Mouse (Mus musculus) liver, embryonic 14.5 days (tissue): Measurements from ENCODE around the gene Ust. TPM values are rescaled to one million over a fixed set of nuclear protein-coding genes. Genes with fewer than 3 reads are reported as not detected.

Experiments used
- ATAC-seq: fragments of 200-750 bp; cut with Nextera tagmentation; 2 replicates; pipeline ENCODE4 v1.8.0; 2017; ENCODE audit warnings: moderate number of reproducible peaks, mild to moderate bottlenecking, moderate library complexity; ENCODE audit not compliant: insufficient read depth
- DNase-seq, 3 experiments: peaks; one replicate each; pipeline ENCODE4 v3.0.0-alpha.2; 2012 to 2013; ENCODE audit warnings: low read depth in 3 of 3, low spot score in 3 of 3
- H3K27ac ChIP-seq: fragments of 300-500 bp; sonication (generic); 2 replicates; pipeline ENCODE4 v1.5.1; 2014; ENCODE audit warnings: moderate library complexity, mild to moderate bottlenecking, control low read depth, inconsistent platforms
- H3K27me3 ChIP-seq: fragments of 300-500 bp; sonication (generic); 2 replicates; pipeline ENCODE4 v1.6.1; 2014; ENCODE audit warnings: mild to moderate bottlenecking, low read length, moderate library complexity; ENCODE audit not compliant: control insufficient read depth, insufficient read depth
- H3K36me3 ChIP-seq: fragments of 300-500 bp; sonication (generic); replicated peaks from 2 replicates; pipeline ENCODE4 v1.6.1; 2014; ENCODE audit warnings: low read depth; ENCODE audit not compliant: control insufficient read depth, insufficient read depth
- H3K4me1 ChIP-seq, 2 experiments: fragments of 200-500 bp in 1 of 2; fragments of 300-500 bp in 1 of 2; sonication (generic) in 1 of 2; replicated peaks; 2 replicates each; pipeline ENCODE4 v1.6.1; 2012 to 2014; ENCODE audit warnings: antibody characterized with exemption in 1 of 2, inconsistent platforms in 1 of 2, low read length in 1 of 2; ENCODE audit not compliant: control insufficient read depth in 2 of 2, insufficient read depth in 2 of 2
- H3K4me2 ChIP-seq: fragments of 300-500 bp; sonication (generic); 2 replicates; pipeline ENCODE4 v1.6.1; 2014; ENCODE audit warnings: low read depth, mild to moderate bottlenecking, control low read depth, moderate library complexity
- H3K4me3 ChIP-seq, 2 experiments: fragments of 200-500 bp in 1 of 2; fragments of 300-500 bp in 1 of 2; sonication (generic) in 1 of 2; 2 replicates each; pipeline ENCODE4 v1.5.1; 2012 to 2014; ENCODE audit warnings: low read depth in 2 of 2, low read length in 2 of 2, mild to moderate bottlenecking in 2 of 2, control low read depth in 1 of 2, inconsistent platforms in 1 of 2, moderate library complexity in 1 of 2; ENCODE audit not compliant: insufficient read depth in 1 of 2
- H3K9ac ChIP-seq: fragments of 300-500 bp; sonication (generic); replicated peaks from 2 replicates; pipeline ENCODE4 v1.6.1; 2014; ENCODE audit warnings: mild to moderate bottlenecking, control low read depth, moderate library complexity
- H3K9me3 ChIP-seq: fragments of 300-500 bp; sonication (generic); 2 replicates; pipeline ENCODE4 v1.6.1; 2016; ENCODE audit warnings: low read length, mixed read lengths; ENCODE audit not compliant: control insufficient read depth
- CTCF ChIP-seq: IDR thresholded peaks from 2 replicates; pipeline ENCODE4 v1.5.1; 2016; ENCODE audit warnings: antibody characterized with exemption, low read depth, control low read depth
- EP300 ChIP-seq: IDR thresholded peaks from 2 replicates; pipeline ENCODE4 v1.6.1; 2016; ENCODE audit warnings: antibody characterized with exemption, low read depth
- WGBS: fragments of 180-500 bp; shearing (Covaris S2); extraction: QIAGEN DNeasy Blood & Tissue Kit; methylation state at CpG from one replicate; pipeline ENCODE4 v1.1.7; 2014; ENCODE audit not compliant: insufficient replicate concordance; 5-methylcytosine and 5-hydroxymethylcytosine counted together
- polyA plus RNA-seq, 2 experiments: library from polyadenylated mRNA; depleted of rRNA in 1 of 2; stranded (reverse) in 1 of 2; unstranded in 1 of 2; fragments of >200 nt; fragmentation: Nextera tagmentation in 1 of 2; extraction: Ambion mirVana in 1 of 2; gene quantifications; 2 replicates each; pipeline versions ENCODE4 v1.2.1 to v1.2.3; 2012 to 2014

Gene Ust
- polyA plus RNA-seq, 2 experiments = 0.30 to 0.42 TPM

- Histone ChIP-seq H3K27ac (no peak overlapping the region), H3K9me3 (no peaks in the 10 kb centered on the region), H3K4me3 (no peak overlapping the region), H3K9ac (no peak overlapping the region), H3K27me3 (no peaks in the 10 kb centered on the region), H3K36me3 (no peaks in the 10 kb centered on the region), H3K4me1 (no peaks in the 10 kb centered on the region), H3K4me2 (no peak overlapping the region)
- 58% methylated on average over 2 of the region's 2 CpGs for WGBS
- no peak for ATAC-seq
- DNase-seq = no peak
- TF ChIP-seq EP300 (no peak), CTCF (no peak)
Observed at GRCm38 (mm10) chr10:8342556-8342955, 176.1 kb downstream of the Ust start.

DNA sequence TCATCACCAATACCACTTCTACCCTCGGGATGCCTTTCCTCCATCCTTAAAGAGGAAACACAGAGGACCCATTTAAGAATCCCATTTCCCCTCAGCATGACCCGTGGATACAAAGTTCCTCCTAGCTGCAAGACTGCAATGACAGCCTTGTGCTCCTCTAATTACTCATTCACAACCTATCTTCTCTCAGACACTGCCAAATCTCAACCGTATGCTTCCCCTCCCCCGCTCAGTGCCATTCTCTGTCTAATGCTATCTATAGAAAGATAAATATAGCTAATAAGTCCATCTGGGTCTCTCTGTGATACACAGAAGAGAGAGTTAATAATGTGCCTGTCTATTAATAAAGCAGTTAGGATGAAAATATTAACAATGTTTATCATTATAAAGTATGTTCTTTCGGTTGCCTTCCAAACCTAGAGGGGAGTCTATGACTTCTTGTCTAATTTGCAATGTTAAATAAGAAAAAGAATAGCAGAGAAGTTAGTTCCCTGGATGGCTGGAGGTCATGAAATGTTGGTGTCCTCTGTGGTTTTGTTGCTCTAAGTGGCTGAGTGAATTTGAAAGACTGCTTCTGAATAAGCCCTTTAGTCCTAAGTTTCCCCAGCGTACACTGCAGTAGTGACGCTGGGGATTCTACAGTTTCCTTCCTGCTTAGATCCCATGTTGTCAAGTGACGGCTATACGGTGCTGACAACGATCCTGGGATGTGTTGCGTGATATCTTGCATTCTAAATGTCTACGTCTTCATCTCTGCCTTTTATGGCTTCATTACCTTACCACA, 178.8 kb downstream of the Ust start:
- WGBS = 63% methylated on average over 12 of the region's 12 CpGs
- Histone ChIP-seq H3K4me3 (no peak overlapping the region), H3K36me3 (no peaks in the 10 kb centered on the region), H3K9me3 (no peaks in the 10 kb centered on the region), H3K27me3 (no peaks in the 10 kb centered on the region), H3K4me2 (no peak overlapping the region), H3K9ac (no peak overlapping the region), H3K27ac (no peak overlapping the region), H3K4me1 (no peaks in the 10 kb centered on the region)
- no peak for ATAC-seq
- TF ChIP-seq EP300 (no peak), CTCF (no peak)
- DNase-seq = no peak

GRCm38 (mm10) chr10:8336601-8337000, 182.0 kb downstream of the Ust start:
- no peak overlapping the region for H3K4me2 ChIP-seq
- H3K27ac ChIP-seq = no peak overlapping the region
- ATAC-seq = no peak
- no peak overlapping the region for H3K9ac ChIP-seq
- no peak for TF ChIP-seq EP300
- no peak for TF ChIP-seq CTCF
- no peaks in the 10 kb centered on the region for H3K27me3 ChIP-seq
- H3K36me3 ChIP-seq = no peaks in the 10 kb centered on the region
- no peaks in the 10 kb centered on the region for H3K4me1 ChIP-seq
- H3K4me3 ChIP-seq = no peak overlapping the region
- no peaks in the 10 kb centered on the region for H3K9me3 ChIP-seq
- 76% methylated on average over 1 of the region's 1 CpGs for WGBS
- no peak for DNase-seq

- DNase-seq = no peak
- Histone ChIP-seq H3K9me3 (no peaks in the 10 kb centered on the region), H3K4me1 (no peaks in the 10 kb centered on the region), H3K4me2 (no peak overlapping the region), H3K4me3 (no peak overlapping the region), H3K36me3 (no peaks in the 10 kb centered on the region), H3K9ac (no peak overlapping the region), H3K27me3 (no peaks in the 10 kb centered on the region), H3K27ac (no peak overlapping the region)
- WGBS = 61% methylated on average over 5 of the region's 5 CpGs
- no peak for ATAC-seq
- TF ChIP-seq EP300 = no peak
- no peak for TF ChIP-seq CTCF
Observed at GRCm38 (mm10) chr10:8330958-8331357, 187.7 kb downstream of the Ust start.

- Histone ChIP-seq H3K9ac (no peak overlapping the region), H3K36me3 (no peaks in the 10 kb centered on the region), H3K9me3 (no peaks in the 10 kb centered on the region), H3K27ac (no peak overlapping the region), H3K4me1 (no peaks in the 10 kb centered on the region), H3K27me3 (no peaks in the 10 kb centered on the region), H3K4me3 (no peak overlapping the region), H3K4me2 (no peak overlapping the region)
- ATAC-seq = no peak
- 65% methylated on average over 8 of the region's 8 CpGs for WGBS
- no peak for TF ChIP-seq CTCF
- TF ChIP-seq EP300 = no peak
- no peak for DNase-seq
Observed at GRCm38 (mm10) chr10:8330006-8330405, 188.6 kb downstream of the Ust start.
